Mouse (Mus musculus): ENCODE results near the gene Tspan18. TPM values are rescaled to one million over a fixed set of nuclear protein-coding genes. Genes with fewer than 3 reads are reported as not detected.

Tspan18 gene
- total RNA-seq, 4 experiments from 2014 or later: 7.3 to 9.9 (median 9.0) TPM

DNA sequence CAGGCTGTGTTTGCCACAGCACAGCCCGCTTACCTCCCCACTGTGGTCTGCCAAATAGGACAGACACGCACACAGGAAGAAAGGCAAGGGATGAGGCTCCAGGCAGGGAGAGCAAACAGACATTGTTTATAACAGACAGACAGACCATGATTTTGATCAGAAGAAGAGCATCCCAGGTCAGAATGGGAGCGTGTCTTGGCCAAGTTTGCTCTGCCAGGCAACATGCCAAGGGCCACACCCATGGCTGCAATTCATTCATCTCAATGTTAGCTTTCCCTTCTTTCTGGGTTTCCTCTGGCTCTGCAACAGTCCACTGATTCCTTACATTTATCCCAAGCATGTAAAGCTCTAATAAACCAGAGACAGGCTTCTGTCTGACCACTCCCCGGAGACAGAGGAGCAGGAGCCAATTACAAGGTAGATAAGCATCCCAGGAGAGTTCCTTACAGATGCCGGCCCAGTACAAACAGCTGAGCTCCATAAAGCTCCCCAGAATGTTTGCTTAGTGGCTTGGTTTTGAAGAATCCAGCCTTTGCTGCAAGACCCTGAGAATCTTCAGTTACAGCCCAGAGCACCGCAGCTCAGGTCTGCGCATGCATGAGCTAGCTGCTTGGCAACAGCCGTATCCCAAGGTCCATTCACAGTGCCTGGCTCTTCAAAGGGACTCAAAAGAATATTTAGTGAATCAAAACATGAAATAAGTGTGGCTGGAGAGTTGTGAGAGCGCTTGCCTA, 5.2 kb upstream of the Tspan18 start:
- DNase-seq (ENCODE audit: low spot score): no peak

- DNase-seq (ENCODE audit: low spot score): no peak
Measured at GRCm38 (mm10) chr2:93335996-93336395, 1.7 kb upstream of the Tspan18 start.

DNA sequence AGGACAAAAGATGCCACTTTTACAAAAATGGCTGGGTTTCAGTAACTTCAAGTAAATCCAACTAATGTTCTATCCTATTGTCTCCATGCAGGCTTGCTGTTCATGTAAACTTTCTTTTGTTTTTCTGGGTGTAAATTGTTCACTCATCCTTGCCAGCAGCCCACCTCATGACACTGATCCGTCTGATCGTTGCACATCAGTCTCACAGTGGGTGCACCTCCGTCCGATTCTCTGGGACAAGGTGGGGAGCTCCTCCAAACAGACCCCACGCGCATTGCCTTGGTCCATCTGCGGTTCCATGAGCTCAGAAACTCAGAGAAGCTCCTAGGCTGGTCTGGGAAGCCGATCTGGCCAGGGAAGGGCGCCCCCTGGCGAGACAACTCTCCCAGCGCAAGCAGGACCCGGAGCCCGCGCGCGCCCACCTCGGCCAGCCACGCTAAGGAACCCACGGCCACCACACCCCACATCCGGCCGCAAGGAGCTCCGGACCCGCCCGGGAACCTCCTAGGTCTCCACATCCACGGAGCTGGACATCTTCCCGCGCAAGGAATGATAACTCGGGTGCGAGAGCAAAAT, 976 bp downstream of the Tspan18 start:
- peak; percentile 82 for DNase-seq (ENCODE audit: low spot score)

DNA sequence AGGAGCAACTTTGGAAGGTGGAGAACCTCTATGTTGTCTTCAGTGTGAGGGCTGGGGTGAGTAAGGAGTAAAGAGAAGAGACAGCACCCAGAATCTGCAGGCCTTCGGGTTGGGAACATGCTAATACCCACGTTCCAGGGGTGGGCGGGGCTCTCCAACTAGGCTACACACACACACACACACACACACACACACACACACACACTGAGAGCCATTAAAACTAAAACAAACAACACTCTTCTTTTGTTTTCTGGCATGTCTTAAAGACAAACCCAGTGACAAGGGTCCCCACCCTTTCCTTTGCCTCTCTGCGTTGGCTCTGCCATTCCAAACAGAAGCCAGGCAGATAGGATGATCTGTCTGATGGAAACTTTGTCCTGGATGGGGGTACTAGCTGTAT, 2.0 kb downstream of the Tspan18 start:
- peak; percentile 35 for DNase-seq (ENCODE audit: low spot score)

GRCm38 (mm10) chr2:93331121-93331520, 3.2 kb downstream of the Tspan18 start:
- DNase-seq (ENCODE audit: low spot score): no peak

- no peak for DNase-seq (ENCODE audit: low spot score)
Measured at GRCm38 (mm10) chr2:93329120-93329519, 5.2 kb downstream of the Tspan18 start.

DNA sequence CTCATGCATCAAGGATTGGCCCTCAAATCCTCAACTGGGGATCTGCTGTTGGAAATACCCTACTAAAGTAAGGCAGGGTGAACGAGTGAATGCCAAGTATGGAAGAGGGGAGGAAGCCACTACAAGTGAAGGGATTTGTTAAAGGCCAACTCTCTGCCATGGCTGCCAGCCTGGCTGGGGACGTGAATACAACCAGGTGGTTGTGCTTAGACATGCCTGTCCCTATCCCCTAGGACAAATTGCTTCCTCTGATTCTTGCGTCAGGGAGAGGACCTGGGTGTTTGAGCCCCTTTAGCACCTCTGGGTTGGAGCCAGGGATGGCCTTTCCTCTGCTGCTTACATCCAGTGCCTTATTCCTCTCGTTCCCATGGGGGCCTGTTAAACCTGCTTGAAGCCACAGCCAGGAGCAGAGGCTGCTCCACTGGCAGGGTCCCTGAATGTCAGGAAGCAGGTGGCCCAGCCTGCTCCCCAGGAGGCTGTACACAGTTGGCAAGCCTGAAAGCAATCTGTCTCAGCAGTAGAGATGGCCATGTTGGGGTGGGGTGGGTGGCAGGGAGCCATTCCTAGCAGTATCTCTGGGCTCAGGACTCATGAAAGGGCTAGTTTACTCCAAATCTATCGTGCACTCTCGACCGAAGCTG, 6.3 kb downstream of the Tspan18 start:
- DNase-seq (ENCODE audit: low spot score): no peak

DNA sequence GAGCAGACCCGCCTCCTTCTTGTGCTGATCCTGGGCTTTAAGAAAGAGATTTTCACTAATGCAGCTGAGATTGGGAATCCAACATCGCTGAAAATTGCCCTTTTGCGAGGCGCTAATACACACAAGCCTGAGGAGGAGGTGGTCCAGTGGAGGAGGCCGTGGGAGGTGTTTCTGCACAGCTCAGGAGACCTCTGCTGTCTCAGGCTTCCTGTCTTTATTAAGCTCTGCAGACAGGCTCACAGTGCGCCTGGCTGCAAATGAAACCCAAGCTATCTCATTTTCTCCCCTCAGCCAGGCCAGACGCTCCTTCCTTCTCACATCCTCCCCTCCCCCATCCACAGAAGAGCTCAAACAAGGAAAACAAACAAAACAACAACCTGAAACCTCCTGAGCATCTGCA, 9.6 kb downstream of the Tspan18 start:
- DNase-seq (ENCODE audit: low spot score): no peak

DNA sequence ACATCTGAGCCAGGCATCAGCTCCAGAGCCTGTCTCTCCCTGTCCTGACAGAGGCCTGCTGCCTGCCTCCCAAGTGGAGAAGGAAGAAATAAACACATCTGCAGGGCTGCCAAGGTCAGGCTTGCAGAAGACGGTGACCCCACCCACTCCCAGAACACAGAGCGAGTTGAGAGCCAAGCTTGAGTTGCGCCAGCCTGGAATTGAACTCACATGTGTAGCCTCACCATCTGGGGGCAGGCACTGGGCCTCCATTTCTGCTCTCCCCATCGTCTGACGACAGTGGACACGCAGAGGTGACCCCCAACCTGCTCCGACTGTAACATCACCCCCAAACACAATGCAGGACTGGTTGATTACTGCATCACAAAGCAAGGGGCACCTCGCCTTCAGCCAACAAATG, 12.4 kb downstream of the Tspan18 start:
- DNase-seq (ENCODE audit: low spot score): peak; percentile 32

DNA sequence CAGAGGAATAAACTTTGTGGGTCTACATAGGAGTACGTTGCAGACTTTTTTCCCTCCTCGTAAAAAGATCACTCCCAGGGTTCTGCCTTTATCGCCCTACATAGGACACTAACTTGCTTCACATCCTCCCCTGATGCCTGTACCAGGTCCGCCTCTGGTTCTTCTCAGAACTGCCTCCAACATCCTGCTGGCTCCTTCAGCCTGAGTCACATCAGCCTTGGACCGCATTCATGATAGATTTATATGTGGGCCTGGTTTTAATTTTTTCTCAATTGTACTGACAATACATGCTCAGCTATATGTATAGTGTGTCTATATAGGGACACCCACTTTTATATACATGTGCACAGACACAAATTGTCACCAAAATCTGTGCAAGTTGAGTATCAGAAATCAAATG, 14.0 kb downstream of the Tspan18 start:
- DNase-seq (ENCODE audit: low spot score): no peak

- DNase-seq (ENCODE audit: low spot score): peak; percentile 19
Measured at GRCm38 (mm10) chr2:93319598-93319997, 14.7 kb downstream of the Tspan18 start.

DNA sequence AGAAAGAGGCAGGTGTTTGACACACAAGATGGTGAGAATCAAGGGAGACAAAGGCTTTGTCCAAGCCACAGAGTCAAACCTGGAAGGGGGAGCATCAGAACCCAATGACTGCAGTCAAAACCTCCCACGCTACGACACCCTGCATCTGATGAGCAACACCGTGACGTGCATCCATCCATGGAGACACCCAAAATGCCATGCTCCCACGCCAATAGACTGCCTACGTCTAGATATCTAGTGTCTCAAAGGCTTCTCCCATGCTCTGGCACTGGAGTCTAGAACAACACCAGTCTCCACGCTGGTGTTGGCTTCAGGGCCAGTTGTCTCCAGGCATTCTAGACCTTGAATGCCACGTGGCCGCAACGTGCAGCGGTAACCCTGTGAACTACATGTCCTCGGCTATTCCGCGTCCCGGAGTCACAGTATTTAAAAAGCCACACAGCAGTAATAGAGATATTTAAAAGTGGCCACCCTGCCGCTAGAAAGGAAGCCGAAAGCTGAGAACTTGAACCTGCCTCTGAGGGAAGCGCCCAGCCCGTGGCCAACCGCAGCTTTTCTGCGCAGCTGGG, 15.4 kb downstream of the Tspan18 start:
- DNase-seq (ENCODE audit: low spot score): no peak

DNA sequence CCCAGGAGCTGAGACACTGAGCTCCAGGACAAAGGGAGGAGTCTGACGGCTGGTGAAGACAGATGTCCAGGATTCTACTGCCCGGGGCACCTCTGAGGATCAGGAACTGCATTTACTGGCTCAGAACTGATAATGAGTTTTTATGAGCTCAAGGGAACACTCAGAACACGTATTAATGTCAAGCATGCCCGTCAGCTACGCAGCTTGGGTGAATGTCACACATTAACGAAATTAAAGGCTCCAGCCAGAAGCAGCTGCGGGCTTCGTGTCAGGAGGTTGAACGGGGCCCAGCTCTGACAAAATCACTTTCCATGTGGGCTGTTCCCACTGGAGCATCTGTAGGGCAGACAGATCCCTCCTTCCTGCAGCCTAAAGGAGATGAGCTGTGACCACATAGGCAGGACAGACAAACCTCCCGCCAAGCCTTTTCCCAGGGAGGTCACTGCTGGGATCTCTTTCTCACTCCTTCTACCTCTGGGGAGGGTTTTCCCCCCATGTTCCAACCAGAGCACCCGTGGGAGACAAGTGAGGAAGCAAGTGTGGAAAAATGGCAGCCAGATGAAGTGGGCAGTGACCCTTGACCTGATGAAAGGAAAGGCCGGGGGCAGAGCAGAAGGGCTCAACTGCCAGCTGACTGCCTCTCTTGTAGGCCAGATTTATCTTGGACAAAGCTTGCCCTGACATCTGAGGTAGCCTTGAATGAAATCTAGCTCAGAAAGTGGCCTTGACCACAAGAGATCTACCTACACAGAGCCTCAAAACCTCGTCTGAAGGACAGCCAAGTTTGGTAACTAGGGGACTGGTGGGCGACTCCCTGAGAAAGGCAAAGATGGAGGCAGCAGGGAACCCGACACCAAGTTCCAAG, 20.3 kb downstream of the Tspan18 start:
- DNase-seq (ENCODE audit: low spot score): no peak

GRCm38 (mm10) chr2:93312458-93312857, 21.8 kb downstream of the Tspan18 start:
- DNase-seq (ENCODE audit: low spot score): no peak

DNA sequence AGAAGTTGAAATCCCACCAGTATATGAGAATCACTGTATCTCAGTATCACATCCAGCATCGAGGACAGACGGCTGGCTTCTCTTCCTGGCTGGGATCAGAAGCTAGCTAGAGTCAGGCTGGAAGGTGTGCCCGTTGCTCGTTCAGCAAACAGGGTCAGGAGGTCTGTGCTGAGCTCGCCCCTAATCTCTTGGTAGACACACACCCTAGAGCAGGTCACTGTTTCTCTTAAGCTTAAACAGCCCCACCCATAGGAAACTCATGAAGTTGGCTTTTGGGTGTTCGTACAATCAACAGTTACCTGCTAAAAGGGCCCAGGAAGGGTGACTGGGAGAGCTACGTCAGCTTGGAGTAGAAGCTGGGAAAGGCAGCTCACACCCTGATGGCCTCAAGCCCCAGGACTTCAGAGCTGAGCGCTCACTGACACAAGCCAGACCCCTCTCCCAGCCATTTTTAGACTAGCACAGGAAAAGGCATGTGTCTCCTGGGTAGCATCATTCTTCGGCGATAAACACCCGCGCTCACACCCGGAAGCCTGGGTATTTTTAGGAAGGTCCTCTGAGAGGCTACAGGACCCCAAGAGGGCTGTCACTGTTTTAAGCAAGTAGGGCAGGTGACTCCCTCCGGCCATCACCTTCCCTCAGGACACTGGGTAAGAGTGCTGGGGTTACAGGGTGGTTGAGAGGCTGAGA, 24.4 kb downstream of the Tspan18 start:
- peak; percentile 57 for DNase-seq (ENCODE audit: low spot score)

- DNase-seq (ENCODE audit: low spot score): no peak
Measured at GRCm38 (mm10) chr2:93306898-93307297, 27.4 kb downstream of the Tspan18 start.

- DNase-seq (ENCODE audit: low spot score): no peak
Measured at GRCm38 (mm10) chr2:93304273-93304634, 30.1 kb downstream of the Tspan18 start.

GRCm38 (mm10) chr2:93303585-93304272, 30.6 kb downstream of the Tspan18 start:
- peak; percentile 49 for DNase-seq (ENCODE audit: low spot score)

DNA sequence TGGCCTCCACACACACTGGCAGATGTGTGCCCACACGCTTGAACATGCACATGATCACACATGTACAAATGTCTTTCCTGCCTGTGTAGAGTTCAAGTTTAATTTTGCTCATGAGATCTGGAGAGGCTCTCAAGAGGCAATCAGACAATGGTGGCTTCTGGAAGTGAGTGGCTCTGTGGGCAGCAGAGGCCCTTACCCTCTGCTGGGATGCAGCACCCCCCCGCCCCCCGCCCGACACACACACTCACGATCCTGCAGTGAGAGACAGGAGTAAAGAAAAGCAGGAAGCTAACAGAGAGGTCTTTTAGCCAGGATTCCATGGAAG, 31.1 kb downstream of the Tspan18 start:
- no peak for DNase-seq (ENCODE audit: low spot score)

DNA sequence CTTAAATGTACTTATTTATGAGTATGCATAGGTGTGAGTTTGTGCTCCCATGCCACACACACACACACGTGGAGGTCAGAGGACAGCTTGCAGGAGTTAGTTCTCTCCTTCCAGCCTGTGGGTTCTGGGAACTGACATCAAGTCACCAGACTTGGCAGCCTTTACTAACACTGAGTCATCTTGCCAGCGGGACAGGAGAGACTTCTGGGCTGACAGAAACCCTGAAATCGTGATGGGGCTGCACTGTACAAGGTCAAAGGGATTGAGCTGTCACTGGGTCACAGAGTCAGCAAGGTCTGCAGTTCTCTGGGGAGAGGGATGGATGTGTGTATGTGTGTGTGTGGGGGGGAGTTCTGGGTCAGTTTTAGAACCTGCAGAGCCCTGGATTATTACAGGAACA, 36.6 kb downstream of the Tspan18 start:
- DNase-seq (ENCODE audit: low spot score): peak; percentile 41

Data from heart, adult 8-10 months (tissue).